Mouse (Mus musculus) layer of hippocampus, adult 2 months (tissue): ENCODE data around the gene Hist2h3c1. TPM values are rescaled to one million over a fixed set of nuclear protein-coding genes. Genes with fewer than 3 reads are reported as not detected.
"Not testable (repeated sequence)": the region's sequence is repeated elsewhere in the genome, so short reads cannot be mapped to it uniquely, and the experiment has no call there.

Source experiments
- DNase-seq, 2 experiments: peaks; one replicate each; pipeline ENCODE4 v3.0.0; 2022; ENCODE audit warnings: low spot score in 2 of 2
- H3K27ac ChIP-seq: fragments of 200-600 bp; 2 replicates; pipeline ENCODE4 v1.8.1; 2022
- H3K4me3 ChIP-seq: fragments of 200-600 bp; 2 replicates; pipeline ENCODE4 v1.8.1; 2022; ENCODE audit warnings: mild to moderate bottlenecking
- CTCF ChIP-seq: fragments of 200-600 bp; conservative IDR thresholded peaks from 2 replicates; pipeline ENCODE4 v1.8.1; 2022; ENCODE audit warnings: antibody characterized with exemption, mild to moderate bottlenecking, moderate library complexity
- long read RNA-seq, 2 experiments: library from polyadenylated mRNA; stranded (forward); transcript quantifications; one replicate each; pipeline ENCODE4 v2.0.0; 2021; ENCODE audit warnings: borderline mapping rate in 2 of 2
- total RNA-seq, 2 experiments: library from RNA; stranded (reverse); gene quantifications; 2 replicates each; pipeline ENCODE4 v1.2.3; 2021

Gene Hist2h3c1
- not detected for total RNA-seq
- long read RNA-seq, experiment 1, result 0 reads
- long read RNA-seq, experiment 2, partial matches to known transcripts, result 0 of 3 reads
- long read RNA-seq, experiment 2, other reads (novel, unspliced or antisense), result 0 of 3 reads

GRCm38 (mm10) chr3:96246427-96246856 lies at the start of gene Hist2h3c1:
Hist2h3c1 (plus strand) TSS chr3:96246685.
- not testable (repeated sequence) for DNase-seq, H3K27ac ChIP-seq
- peak within 1 kb of the TSS; percentile 40; the same call in 1 of the 2 replicates for H3K4me3 ChIP-seq

GRCm38 (mm10) chr3:96197129-96197749 lies 49.2 kb upstream of the Hist2h3c1 start:
- TF ChIP-seq CTCF, result peak; percentile 50
- peak; percentile 91 to 96 for DNase-seq
- H3K4me3 ChIP-seq, result peak overlapping the region; percentile 80

GRCm38 (mm10) chr3:96198181-96198580 lies 48.3 kb upstream of the Hist2h3c1 start:
- no peak for DNase-seq
- TF ChIP-seq CTCF, result no peak
- H3K27ac ChIP-seq, result peak overlapping the region; percentile 93; the same call in 1 of the 2 replicates
- peak overlapping the region; percentile 80 for H3K4me3 ChIP-seq

More at GRCm38 (mm10) chr3:96197129-96197749, 49.2 kb upstream of the Hist2h3c1 start:
- H3K27ac ChIP-seq, result peak overlapping the region; percentile 93

GRCm38 (mm10) chr3:96198601-96199251 lies 47.8 kb upstream of the Hist2h3c1 start:
- not testable (repeated sequence) for H3K4me3 ChIP-seq, DNase-seq, H3K27ac ChIP-seq

GRCm38 (mm10) chr3:96199731-96200130 lies 46.8 kb upstream of the Hist2h3c1 start:
- TF ChIP-seq CTCF, result no peak
- DNase-seq, result no peak
- Histone ChIP-seq H3K4me3 (no peak overlapping the region), H3K27ac (no peak overlapping the region)

GRCm38 (mm10) chr3:96207819-96208218 lies 38.7 kb upstream of the Hist2h3c1 start:
- peak; percentile 64 for TF ChIP-seq CTCF
- DNase-seq, result no peak
- Histone ChIP-seq H3K4me3 (no peak overlapping the region), H3K27ac (no peak overlapping the region)

- H3K27ac ChIP-seq, result no peak overlapping the region
- no peak overlapping the region for H3K4me3 ChIP-seq
- TF ChIP-seq CTCF, result peak; percentile 65
- no peak for DNase-seq
Measured at GRCm38 (mm10) chr3:96209242-96209641, 37.2 kb upstream of the Hist2h3c1 start.

- DNase-seq, result no peak
- peak; percentile 59 for TF ChIP-seq CTCF
- Histone ChIP-seq H3K27ac (peak overlapping the region; percentile 100), H3K4me3 (peak overlapping the region; percentile 90)
Measured at GRCm38 (mm10) chr3:96219191-96219641, 27.3 kb upstream of the Hist2h3c1 start.

- TF ChIP-seq CTCF, result no peak
- H3K27ac ChIP-seq, result peak within 1 kb of the TSS; percentile 100
- DNase-seq, result peak; percentile 75 to 90
- peak within 1 kb of the TSS; percentile 90 for H3K4me3 ChIP-seq
Measured at GRCm38 (mm10) chr3:96219661-96220130, 26.8 kb upstream of the Hist2h3c1 start, which contains the start of the genes Bola1 and Hist2h2ab. Bola1 (minus strand) TSS chr3:96219709. Hist2h2ab (plus strand) TSS chr3:96219865.

GRCm38 (mm10) chr3:96220131-96220764 lies 26.2 kb upstream of the Hist2h3c1 start:
- H3K27ac ChIP-seq, result peak overlapping the region; percentile 100
- H3K4me3 ChIP-seq, result peak overlapping the region; percentile 90
- not testable (repeated sequence) for DNase-seq

GRCm38 (mm10) chr3:96220765-96221639 lies 25.5 kb upstream of the Hist2h3c1 start, which contains the start of the genes Hist2h2ac and Hist2h2be:
Hist2h2ac (minus strand) TSS chr3:96220880.
Hist2h2be (plus strand) TSS chr3:96221119.
- peak; percentile 42 for TF ChIP-seq CTCF
- Histone ChIP-seq H3K4me3 (peak within 1 kb of the TSS; percentile 90), H3K27ac (peak within 1 kb of the TSS; percentile 100)
- peak; percentile 87 to 94 for DNase-seq

GRCm38 (mm10) chr3:96221640-96222038 lies 24.8 kb upstream of the Hist2h3c1 start:
- no peak for DNase-seq
- no peak for TF ChIP-seq CTCF
- Histone ChIP-seq H3K4me3 (peak overlapping the region; percentile 90), H3K27ac (peak overlapping the region; percentile 100)
